Mouse (Mus musculus) mouse trophoblast stem cell (cell line): ENCODE measurements around the gene Klc2.
"Not testable (repeated sequence)": the region's sequence is repeated elsewhere in the genome, so short reads cannot be mapped to it uniquely, and the experiment has no call there.

Source experiments
- in situ Hi-C, 2 experiments: fragments of 300-500 bp; cut with MseI, MboI; formaldehyde crosslinking; loops; 2 replicates in 1 of 2; 3 replicates in 1 of 2; pipeline ENCODE4 v1.15.1; 2025

Gene Klc2

DNA sequence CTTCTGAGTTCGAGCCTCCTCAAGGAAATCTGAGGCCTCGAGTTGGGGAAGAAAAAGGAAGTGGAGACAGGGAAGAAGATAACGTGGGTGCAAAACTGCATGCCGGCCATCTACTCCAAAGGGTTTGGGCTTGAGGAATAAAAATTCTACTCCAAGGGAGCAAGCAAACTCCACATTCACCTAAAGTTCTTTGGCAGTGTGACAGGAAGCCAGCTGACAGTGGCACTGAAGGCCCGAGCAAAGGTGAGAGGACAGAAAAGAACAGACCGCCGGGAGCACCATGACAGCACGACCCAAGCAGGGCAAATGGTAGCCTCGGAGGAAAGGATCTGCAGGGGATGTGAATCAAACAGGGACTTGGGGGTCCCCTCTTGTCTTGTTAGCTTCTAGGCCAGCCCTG, 12.3 kb downstream of the Klc2 start:
- in situ Hi-C loops: no loop called here

DNA sequence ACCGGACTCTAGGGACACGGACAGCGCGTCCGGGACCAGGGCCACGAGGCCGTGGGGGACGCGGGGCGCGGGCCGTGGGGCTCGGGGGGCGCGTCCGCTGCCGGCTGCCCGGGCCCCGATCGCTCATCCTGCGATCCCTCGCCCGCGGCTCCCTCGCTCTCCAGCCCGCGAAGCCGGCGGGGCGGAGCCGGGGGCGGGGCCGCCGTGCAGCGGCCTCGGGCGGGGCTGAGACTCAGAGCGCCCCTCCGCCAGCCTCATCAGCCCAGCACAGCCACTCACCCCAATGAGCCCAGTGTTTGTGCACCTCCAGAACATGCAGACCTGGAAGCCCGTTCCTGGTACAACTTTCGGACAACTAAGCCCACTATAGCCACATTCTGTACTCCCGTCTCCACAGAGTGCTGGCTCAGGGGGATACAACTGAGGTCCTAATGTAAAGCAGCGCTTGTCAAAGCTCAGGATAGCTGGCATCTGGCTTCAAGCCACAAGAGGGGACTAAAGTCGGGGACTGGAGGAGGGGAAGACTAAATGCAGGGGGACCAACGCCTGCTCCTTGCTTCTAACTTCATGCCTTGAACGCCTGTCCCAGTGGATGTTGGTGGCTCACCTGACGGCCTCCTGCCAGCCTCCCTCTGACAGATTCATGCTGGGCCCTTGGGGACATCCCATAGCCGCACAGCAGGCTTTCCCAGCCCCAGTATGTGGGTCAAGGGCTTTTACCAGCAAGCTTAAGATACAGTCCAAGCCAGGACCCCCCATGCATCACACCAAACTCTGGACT, 19.8 kb downstream of the Klc2 start, which contains the start of gene Cnih2:
Cnih2 (minus strand) TSS at position 159 of the 781 bp plus-strand sequence.
- in situ Hi-C loops: no loop called here

DNA sequence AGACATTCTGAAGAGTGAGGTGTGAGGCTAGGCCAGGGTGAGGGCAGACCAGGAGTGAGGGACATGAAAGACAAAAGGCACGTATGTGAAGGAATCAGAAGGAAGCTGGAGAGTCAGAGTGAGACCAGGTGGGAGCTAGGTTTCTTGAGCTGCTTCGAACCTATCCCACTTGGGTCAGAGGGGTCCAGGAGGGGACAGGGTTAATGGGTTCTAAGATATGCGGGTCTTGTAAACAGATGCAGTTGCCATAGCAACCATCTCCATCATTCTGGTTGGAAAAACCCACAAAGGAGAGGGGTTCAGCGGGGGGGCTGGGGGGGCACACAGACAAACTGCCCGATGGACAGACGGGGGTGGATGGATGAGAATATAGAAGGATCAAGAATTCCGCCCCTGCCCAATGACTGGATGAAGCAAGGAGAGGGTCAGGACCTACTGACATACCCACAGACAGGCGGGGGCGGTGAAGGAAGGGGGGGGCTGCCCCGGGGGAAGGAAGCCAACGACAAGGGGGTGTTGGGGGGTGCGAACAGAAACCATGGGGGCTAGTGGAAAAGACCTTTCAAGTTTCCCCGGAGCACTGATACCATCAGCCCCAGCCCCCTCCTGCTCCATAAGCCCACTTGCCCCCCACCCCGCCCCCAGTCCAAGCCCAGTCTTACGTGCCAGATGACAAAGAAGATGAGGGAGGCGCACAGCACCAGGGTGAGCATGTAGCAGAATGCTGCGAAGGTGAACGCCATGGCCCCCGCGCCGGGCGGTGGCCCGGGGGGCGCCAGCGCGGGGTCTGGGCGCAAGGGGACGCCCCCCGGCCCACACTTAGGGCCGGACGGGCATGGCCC, 20.6 kb downstream of the Klc2 start:
- in situ Hi-C loops: no loop called here

DNA sequence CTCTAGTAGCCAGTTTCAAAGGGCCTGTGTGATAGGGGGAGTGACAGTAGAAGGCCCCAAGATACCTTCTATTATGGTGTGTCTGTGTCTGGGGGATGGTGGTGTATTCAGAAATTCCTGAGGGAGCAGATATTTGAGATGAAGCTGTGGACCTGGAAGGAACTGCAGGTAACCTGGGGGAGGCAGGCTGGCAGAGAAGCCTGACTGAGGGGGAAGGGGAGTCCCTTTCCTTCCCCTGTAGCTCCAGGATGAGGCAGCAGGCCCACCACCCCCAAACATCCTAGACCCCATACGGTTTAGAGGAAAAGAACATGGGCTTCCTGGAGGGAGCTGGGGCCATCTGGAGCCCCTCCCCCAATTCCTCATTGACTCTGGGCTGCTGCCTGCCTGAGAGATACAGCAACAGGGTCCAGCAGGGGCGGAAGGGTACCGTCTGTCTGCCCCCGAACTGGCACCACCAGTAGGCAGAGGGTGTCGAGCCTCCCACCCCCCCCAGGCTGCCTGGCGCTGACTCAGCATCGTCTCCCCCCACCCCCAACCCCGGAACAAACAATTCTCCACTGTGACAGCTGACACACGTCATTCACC, 22.4 kb downstream of the Klc2 start:
- in situ Hi-C loops: no loop called here

DNA sequence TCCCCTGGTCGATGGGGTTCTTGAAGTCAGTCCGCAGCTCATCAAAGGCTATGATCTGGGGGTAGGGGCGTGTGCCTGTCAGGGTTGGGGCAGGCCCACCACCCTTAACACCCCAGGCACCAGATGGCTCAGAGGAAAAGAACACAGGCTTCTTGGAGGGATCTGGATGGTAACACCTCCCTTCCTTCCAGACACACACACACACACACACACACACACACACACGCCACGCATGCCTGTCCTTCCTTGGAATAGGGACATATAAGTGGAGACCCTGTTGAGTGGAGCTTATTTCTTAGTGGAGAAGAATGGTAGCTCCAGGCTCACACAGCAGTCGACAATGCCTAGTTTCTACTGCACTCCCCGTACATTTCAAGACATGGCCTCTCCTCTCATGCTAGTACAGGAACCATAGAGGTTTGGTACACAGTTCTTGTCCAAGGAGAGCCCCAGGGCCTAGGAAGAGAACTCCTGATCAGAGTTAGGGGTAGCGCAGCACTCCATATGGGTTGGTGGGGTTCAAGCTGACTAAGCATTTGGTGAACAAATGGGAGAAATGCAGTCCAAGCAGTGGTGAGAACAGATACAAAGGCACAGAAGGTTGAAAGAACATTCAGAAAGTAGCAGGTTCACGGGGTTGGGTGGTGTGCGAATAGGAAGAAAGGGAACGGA, 23.5 kb downstream of the Klc2 start:
- in situ Hi-C loops: loop anchor here in 1 of 2 experiments (5.0 kb wide), 1 partner anchor 47 kb away; no protein-coding TSS in a partner anchor

DNA sequence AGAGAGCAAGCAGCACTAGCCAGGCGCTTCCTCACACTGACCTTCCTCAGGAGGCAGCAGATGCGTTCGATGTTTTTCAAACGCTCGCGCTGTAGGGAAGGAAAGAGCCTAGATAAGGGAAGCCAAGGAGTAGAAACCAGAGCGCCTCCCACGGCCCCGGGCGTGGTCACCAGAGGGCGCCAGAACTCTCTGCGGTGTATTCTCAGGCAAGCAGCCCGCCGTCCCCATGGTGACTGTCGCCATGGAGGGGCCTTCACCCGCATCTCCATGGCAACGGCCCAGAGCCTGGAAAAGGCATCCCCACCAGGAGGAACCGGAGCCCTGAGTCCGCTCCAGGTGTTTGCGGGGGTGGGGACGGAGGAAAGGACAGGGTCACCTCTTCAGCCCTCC, 24.1 kb downstream of the Klc2 start:
- in situ Hi-C loops: loop anchor here in 1 of 2 experiments (5.0 kb wide), 1 partner anchor 48 kb away; no protein-coding TSS in a partner anchor

DNA sequence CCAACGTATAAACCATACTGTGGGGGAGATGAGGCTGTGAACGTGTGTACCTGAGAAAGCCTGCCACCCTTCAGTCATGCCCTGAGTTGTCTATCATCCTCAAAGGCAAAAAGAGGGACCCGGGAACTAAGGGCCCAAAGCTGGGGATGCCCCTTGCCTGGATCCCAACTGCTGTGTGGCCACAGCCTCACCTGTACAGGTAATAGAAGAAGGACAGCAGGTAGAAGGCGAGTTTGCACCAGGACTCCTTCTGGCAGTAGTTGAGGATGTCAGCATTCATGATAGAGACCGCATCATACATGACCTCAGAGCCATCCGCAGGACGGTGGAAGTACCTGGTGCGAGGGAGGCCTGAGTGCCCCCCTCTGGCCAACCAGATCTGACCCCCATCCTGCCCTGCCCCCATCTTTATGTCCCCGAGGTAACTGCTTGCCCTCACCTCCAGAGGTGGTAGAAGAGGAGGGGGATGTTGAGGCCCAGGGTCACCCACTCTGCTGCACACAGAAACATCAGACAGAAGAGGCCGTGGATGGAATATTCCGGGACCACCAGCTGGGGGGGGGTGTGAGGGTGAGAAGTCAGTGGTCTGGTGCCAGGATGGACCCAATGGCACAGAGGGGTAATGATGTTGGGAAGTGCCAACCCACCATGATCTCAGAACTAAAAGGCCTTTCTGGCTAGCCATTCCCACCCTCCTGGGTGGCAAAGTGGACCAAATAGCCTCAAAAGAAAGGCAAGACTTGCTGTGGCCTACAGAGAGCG, 24.7 kb downstream of the Klc2 start:
- in situ Hi-C loops: loop anchor here in 1 of 2 experiments (5.0 kb wide), 1 partner anchor 49 kb away; no protein-coding TSS in a partner anchor

DNA sequence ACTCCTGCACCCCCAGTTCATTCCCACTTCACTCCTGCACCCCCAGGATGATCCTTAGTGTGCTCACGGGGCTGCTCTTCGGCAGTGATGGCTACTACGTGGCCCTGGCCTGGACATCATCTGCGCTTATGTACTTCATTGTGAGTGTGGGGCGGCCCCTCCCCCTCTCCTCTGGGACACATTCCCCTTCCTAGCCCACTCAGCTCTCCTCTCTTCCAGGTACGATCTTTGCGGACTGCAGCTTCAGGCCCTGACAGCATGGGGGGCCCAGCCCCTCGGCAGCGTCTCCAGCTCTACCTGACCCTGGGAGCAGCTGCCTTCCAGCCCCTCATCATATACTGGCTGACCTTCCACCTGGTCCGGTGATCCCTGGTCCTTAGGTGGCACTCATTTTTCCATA, 26.3 kb downstream of the Klc2 start:
- in situ Hi-C loops: loop anchor here in 1 of 2 experiments (5.0 kb wide), 1 partner anchor 50 kb away; no protein-coding TSS in a partner anchor

DNA sequence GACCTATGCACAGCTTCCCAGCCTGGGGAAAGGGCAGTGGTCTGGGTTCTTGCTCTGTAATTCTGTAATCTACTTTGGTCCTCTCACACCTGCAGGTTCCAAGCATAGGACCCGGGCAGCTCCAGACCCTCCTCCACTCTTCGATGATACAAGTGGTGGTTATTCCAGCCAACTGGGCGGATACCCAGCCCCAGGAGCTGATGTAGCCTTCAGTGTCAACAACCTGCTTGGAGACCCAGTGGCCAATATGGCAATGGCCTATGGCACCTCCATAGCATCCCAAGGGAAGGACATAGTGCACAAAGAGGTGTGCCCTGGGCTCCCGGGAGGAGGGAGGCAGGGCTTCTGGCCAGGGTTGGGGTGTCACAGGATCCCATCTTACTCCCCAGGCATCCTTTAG, 29.0 kb downstream of the Klc2 start:
- in situ Hi-C loops: no loop called here

DNA sequence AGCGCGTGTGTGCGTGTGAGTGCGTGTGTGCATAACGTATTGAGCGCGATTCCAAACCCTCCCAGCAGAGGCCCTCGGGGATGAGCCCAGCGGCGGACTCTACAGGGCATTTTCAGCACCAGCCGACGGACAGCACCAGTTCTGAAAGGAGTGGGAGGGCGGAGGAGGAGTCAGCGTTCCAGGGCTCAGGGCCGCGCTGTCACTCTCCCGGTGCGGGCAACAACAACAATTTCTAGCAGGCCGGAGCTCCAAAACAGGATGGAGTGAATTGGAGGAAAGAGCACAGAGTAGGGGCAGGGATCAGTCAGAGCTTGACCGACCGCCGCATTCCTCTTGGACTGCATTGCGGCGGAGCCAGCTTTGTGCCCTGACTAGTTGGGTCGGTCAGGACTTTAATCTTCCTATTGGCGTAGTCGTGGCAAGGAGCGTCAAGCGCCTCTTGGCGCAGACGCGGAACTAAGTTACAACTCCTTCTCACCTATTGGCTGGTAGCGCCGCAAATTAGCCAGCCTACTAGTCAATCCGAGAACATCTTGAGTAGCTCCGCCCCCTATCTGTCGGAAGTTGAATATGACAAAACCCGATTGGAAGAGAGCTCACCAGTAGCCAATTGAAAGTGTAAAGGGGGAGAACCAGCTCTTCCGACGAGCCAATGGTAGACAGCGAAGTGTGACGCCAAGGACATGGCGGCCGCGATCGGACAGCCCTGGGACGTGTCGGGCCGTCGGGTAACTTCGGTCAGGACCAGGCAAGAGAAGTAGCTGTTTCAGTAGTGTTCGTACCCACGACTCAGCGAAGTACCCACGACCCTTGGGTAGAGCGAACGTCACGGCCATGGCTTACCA, 30.3 kb downstream of the Klc2 start, which contains the start of gene Yif1a:
Yif1a (plus strand) TSS at position 655 of the 845 bp plus-strand sequence.
- in situ Hi-C loops: no loop called here

DNA sequence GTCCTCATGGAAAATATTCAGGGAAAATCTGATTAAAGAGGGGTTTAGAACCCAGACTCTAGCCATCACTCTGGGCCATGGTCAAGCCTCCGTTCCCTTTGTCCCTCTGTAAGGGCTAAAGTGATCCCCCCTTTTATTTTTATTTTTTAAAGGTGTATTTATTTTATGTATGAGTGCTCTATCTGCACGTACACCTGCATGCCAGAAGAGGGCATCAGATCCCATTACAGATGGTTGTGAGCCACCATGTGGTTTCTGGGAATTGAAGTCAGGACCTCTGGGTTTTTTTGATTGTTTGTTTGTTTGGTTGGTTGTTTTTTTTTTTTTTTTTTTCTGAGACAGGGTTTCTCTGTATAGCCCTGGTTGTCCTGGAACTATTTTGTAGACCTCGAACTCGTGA, 31.8 kb downstream of the Klc2 start:
- in situ Hi-C loops: not testable (repeated sequence)

DNA sequence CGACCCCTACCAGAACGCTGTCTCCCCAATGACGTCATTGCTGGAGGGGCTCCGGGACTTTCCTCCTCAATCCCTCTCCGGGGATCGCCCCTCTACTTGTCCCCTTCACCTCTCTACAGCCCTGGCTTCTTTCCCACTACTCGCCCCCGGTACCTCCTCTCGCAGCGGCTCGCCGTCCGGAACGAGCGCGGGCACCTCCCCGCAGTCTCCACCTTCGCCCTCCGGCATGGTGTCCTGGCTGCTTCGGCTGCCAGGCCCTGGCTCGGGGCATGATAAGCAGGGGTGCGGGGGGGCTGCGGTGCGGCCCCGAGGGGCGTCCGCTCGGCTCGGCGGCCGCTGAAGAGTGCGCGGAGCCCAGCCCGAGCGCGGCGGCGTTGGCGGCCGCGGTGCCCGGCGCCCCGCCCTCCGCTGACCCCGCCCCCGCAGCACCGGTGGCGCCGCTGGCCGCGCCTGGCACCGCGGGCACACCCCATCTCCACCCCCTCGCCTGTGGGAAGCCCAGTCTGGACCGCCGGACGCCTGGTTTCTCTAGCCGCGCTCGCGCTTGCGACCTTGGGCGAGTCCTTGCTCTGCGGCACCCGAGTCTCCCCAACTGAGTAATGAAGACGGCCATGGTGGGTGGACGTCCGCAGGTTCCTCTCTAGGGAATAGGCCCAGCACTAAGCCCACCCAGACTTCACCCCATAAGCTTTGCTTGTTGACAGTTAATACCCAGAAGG, 33.1 kb downstream of the Klc2 start, which contains the start of gene Tmem151a:
Tmem151a (minus strand) TSS at position 387 of the 719 bp plus-strand sequence.
- in situ Hi-C loops: no loop called here

DNA sequence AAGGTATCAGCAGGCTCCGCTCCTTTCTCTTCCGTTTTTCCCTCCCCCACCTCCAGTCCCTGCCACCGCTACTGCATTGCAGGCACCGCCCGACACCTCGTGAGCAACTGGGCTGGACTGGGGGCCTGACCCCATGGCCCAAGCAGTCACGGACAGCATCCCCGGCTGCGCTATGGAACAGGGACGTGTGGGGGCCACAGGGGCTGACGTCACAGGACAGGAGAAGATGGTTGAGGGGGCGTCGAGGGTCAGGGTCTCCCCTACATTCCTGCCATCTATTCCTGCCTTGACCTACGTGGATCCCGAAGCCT, 33.6 kb downstream of the Klc2 start:
- in situ Hi-C loops: no loop called here

DNA sequence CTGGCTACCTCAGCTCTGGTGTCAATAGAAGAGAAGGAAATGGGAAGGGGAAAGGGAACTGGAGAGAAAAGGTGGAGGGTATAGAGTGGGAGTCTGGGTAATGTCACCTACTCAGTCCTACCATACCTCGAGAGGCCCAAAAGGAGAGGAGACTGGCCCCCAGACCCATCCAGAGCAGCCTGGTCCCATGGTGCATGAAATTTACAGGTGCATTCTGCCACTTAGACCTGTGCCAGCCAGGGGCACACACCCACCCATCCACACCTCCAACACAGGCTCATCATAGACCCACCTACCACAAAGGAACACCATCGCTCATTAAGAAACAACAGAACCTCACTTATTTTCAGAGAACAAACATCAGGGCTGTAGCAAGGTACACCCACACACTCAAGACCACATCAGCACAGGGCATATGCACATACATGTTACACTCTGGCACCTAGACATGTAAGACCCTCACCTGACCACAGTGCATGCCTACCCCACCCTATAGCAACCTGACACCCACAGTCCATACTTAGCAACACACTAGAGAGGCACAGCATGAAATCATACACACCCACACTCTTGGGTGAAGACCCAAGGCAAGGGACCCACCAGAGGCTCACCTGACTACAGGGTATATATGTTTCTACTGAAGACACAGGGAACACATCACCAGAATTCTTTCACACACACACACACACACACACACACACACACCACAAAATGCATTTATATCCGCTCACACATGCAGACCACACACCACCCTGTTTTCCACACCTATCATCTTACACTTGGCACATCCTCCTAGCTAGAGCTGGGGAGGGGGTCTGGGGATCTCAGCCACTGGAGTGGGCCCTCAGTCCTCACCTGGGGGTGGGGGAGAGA, 34.2 kb downstream of the Klc2 start:
- in situ Hi-C loops: no loop called here

DNA sequence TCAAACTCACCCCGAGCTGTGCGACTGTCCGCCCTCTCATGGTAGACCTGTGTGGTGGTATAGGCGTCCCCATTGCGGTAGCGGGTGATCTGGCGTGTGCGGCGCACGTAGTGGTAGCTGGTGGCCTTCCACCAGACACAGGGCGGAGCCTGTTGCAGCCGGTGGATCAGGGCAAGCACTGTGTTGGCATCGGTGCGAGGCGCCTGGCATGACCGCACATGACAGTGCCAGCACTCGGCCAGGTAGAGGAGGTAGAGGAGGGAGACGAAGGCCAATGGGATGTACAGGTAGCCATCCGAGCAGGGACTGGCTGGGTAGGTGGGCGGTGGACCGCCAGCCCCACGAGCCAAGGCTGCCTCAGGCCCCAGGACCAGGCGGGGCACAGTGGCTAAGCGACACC, 35.8 kb downstream of the Klc2 start:
- in situ Hi-C loops: no loop called here

DNA sequence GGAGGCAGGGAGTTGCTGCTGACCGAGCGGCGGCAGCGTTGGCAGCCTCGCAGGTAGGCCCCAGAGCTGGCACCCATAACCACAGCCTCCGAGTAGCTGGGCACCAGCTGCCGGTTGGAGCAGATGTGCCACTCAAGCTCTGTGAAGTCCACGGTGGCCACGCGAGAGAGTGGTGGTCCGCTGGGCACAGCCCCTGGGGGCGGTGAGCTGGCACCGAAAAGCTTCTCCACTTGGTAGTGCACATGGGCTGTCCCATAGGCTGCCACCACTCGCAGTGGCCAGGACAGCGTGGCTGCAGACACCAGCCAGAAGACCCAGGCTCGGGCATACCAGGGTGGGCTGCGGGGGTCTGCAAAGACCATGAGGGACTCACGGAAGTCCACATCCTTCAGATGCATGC, 36.4 kb downstream of the Klc2 start:
- in situ Hi-C loops: no loop called here

DNA sequence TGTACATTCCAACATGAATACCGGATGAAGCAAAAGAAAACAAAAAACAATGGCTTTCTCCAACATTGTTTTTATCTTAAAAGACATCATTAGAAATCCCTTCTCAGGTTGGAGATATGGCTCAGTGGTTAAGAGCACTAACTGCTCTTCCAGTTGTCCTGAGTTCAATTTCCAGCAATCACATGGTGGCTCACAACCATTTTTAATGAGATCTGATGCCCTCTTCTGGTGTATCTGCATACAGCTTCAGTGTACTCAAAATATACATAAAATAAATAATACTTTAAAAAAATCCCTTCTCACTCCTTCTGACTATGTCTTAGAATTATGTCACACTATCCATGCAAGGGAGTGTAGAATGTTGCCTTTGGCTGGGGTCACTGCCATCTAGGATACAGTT, 39.1 kb downstream of the Klc2 start:
- in situ Hi-C loops: no loop called here

DNA sequence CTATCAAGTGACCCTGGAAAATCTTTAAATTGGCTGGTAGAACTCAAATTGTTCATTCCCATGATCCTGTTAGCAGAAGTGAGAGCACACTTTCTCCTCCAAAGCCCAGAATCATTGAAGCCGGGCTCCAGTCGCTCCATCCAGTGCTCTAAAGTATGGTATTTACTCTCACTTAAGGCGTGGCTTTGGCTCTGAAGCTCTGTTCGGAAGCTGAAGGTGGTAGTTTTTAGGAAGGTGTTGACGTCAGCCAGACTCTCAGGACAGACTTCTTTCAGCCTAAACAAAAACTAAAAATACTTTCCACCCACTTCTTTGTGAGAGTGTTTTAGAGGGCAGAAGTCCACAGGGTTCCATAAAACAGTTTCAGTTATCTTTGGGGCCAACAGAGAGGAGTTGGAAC, 44.8 kb downstream of the Klc2 start:
- in situ Hi-C loops: no loop called here
